Mouse (Mus musculus) neural tube, embryonic 13.5 days (tissue): ENCODE data around the gene Tdg. TPM values are rescaled to one million over a fixed set of nuclear protein-coding genes. Genes with fewer than 3 reads are reported as not detected.
A peak's percentile ranks its signal among the peaks of the same experiment; 100 is the strongest.

Experiments
- ATAC-seq: fragments of 200-750 bp; cut with Nextera tagmentation; 2 replicates; pipeline ENCODE4 v1.8.0; 2017; ENCODE audit warnings: low read depth, mild to moderate bottlenecking, moderate TSS enrichment, moderate library complexity
- H3K27ac ChIP-seq: fragments of 300-500 bp; sonication (generic); replicated peaks from 2 replicates; pipeline ENCODE4 v1.5.1; 2015; ENCODE audit warnings: moderate library complexity, mild to moderate bottlenecking, inconsistent platforms
- H3K27me3 ChIP-seq: fragments of 300-500 bp; sonication (generic); 2 replicates; pipeline ENCODE4 v1.6.1; 2015; ENCODE audit warnings: mild to moderate bottlenecking, inconsistent platforms
- H3K36me3 ChIP-seq: fragments of 300-500 bp; sonication (generic); 2 replicates; pipeline ENCODE4 v1.6.1; 2015; ENCODE audit warnings: mild to moderate bottlenecking, inconsistent platforms
- H3K4me1 ChIP-seq: fragments of 300-500 bp; sonication (generic); replicated peaks from 2 replicates; pipeline ENCODE4 v1.6.1; 2015; ENCODE audit warnings: inconsistent platforms
- H3K4me2 ChIP-seq: fragments of 300-500 bp; sonication (generic); 2 replicates; pipeline ENCODE4 v1.6.1; 2015; ENCODE audit warnings: inconsistent platforms, mild to moderate bottlenecking, moderate library complexity
- H3K4me3 ChIP-seq: fragments of 300-500 bp; sonication (generic); 2 replicates; pipeline ENCODE4 v1.5.1; 2015; ENCODE audit warnings: mild to moderate bottlenecking, inconsistent platforms
- H3K9ac ChIP-seq: fragments of 300-500 bp; sonication (generic); 2 replicates; pipeline ENCODE4 v1.6.1; 2015; ENCODE audit warnings: moderate library complexity, mild to moderate bottlenecking, inconsistent platforms
- H3K9me3 ChIP-seq: fragments of 300-500 bp; sonication (generic); 2 replicates; pipeline ENCODE4 v1.6.1; 2016; ENCODE audit warnings: inconsistent platforms
- WGBS: fragments of 180-500 bp; shearing (Covaris S2); methylation state at CpG from one replicate; pipeline ENCODE4 v1.1.7; 2015; 5-methylcytosine and 5-hydroxymethylcytosine counted together
- polyA plus RNA-seq: library from polyadenylated mRNA; unstranded; fragments of >200 nt; fragmentation: Nextera tagmentation; extraction: Ambion mirVana; gene quantifications from 2 replicates; pipeline ENCODE4 v1.2.1, GENCODE M21; 2015

The Tdg gene
- polyA plus RNA-seq, 1 experiment from 2014 or later = 195 TPM

- WGBS = under 1% methylated on average over 42 of the region's 42 CpGs
- H3K27ac ChIP-seq = peak overlapping the region; percentile 90
- peak; percentile 95 for ATAC-seq
- peak overlapping the region; percentile 93 for H3K4me2 ChIP-seq
- H3K36me3 ChIP-seq = peaks cover 8% of the 10 kb centered on the region
- H3K4me1 ChIP-seq = peaks cover 17% of the 10 kb centered on the region
- H3K4me3 ChIP-seq = peak overlapping the region; percentile 91
- peak overlapping the region; percentile 88 for H3K9ac ChIP-seq
- no peaks in the 10 kb centered on the region for H3K27me3 ChIP-seq
- H3K9me3 ChIP-seq = no peaks in the 10 kb centered on the region
These were observed 69.2 kb downstream of the Tdg start for GRCm38 (mm10) chr10:82698712-82699261.

- Histone ChIP-seq H3K4me3 (peak overlapping the region; percentile 91), H3K36me3 (peaks cover 12% of the 10 kb centered on the region), H3K9ac (peak overlapping the region; percentile 88), H3K9me3 (no peaks in the 10 kb centered on the region), H3K27ac (peak overlapping the region; percentile 90), H3K4me2 (peak overlapping the region; percentile 93), H3K4me1 (peaks cover 17% of the 10 kb centered on the region), H3K27me3 (no peaks in the 10 kb centered on the region)
- peak; percentile 80 for ATAC-seq
- under 1% methylated on average over 52 of the region's 59 CpGs for WGBS
These were observed 69.8 kb downstream of the Tdg start for GRCm38 (mm10) chr10:82699296-82699941.

Other genes with a start within 250 kb of the Tdg start
- gene Gm1553, start 137.2 kb upstream of the Tdg start, polyA plus RNA-seq = not detected in 2 replicates
- 36.8 and 37.1 TPM in 2 replicates for gene 1190007I07Rik, start 6.6 kb upstream of the Tdg start, polyA plus RNA-seq
- 1.3 and 2.1 TPM in 2 replicates for gene Glt8d2, start 60.8 kb downstream of the Tdg start, polyA plus RNA-seq
- gene Hcfc2, start 66.3 kb downstream of the Tdg start, polyA plus RNA-seq = 42.0 and 42.3 TPM in 2 replicates
- gene Nfyb, start 134.3 kb downstream of the Tdg start, polyA plus RNA-seq = 42.0 and 50.6 TPM in 2 replicates
- gene Txnrd1, start 204.1 kb downstream of the Tdg start, polyA plus RNA-seq = 112 and 124 TPM in 2 replicates
- 0.24 TPM in 1 of 2 replicates, not detected in the other for gene Eid3, start 236.8 kb downstream of the Tdg start, polyA plus RNA-seq